Mouse (Mus musculus): Measurements from ENCODE around the gene Arpc1b. TPM values are rescaled to one million over a fixed set of nuclear protein-coding genes. Genes with fewer than 3 reads are reported as not detected.

Arpc1b gene
- polyA plus RNA-seq, 1 experiment from 2014 or later: 255 TPM

DNA sequence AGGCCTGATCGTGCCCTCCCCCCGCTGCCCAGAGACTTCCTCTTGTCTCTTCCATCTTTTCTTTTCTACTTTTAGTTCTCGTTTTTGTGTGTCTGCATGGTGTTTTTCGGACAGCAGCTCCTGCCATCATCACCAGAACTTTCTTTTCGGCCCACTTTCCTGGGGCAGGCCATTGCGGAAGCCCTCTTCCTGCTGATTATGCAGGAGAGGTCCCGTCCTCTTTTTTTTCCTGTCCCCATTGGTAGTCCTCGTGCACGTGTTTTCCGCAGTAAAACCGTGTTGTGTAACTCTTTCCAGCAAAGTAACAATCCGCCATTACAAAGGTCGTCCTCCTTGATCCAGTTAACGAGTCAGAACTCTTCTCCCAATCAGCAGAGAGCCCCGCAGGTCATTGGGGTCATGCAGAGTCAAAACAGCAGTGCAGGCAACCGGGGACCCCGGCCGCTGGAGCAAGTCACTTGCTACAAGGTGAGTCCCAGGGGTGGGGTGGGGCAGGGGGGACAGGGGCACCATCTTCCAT is 64.5 kb downstream of the Arpc1b start:
- Histone ChIP-seq H3K9me3 (no peaks in the 10 kb centered on the region), H3K4me3 (no peak overlapping the region), H3K4me1 (no peaks in the 10 kb centered on the region), H3K27ac (no peak overlapping the region), H3K4me2 (replicated peaks) (no peak overlapping the region), H3K9ac (no peak overlapping the region), H3K27me3 (no peaks in the 10 kb centered on the region), H3K36me3 (peaks cover 100% of the 10 kb centered on the region)
- 80% methylated on average over 18 of the region's 18 CpGs for WGBS
- no peak for ATAC-seq (ENCODE audit: low FRiP score, low read depth)

Other genes with a start within 250 kb of the Arpc1b start
- gene Smurf1, start 148.4 kb upstream of the Arpc1b start, polyA plus RNA-seq (2015; fragmentation: Nextera tagmentation; extraction: Ambion mirVana): 19.5 and 19.9 TPM in 2 replicates
- not detected in 2 replicates for gene Gm4871, start 81.5 kb upstream of the Arpc1b start, polyA plus RNA-seq (2015; fragmentation: Nextera tagmentation; extraction: Ambion mirVana)
- gene 1700018F24Rik, start 71.2 kb upstream of the Arpc1b start, polyA plus RNA-seq (2015; fragmentation: Nextera tagmentation; extraction: Ambion mirVana): not detected in 2 replicates
- 139 and 141 TPM in 2 replicates for gene Arpc1a, start 30.4 kb upstream of the Arpc1b start, polyA plus RNA-seq (2015; fragmentation: Nextera tagmentation; extraction: Ambion mirVana)
- gene Kpna7, start 30.2 kb upstream of the Arpc1b start, polyA plus RNA-seq (2015; fragmentation: Nextera tagmentation; extraction: Ambion mirVana): 0.10 TPM in 1 of 2 replicates, not detected in the other
- 137 and 139 TPM in 2 replicates for gene Pdap1, start 26.0 kb downstream of the Arpc1b start, polyA plus RNA-seq (2015; fragmentation: Nextera tagmentation; extraction: Ambion mirVana)
- gene Bud31, start 26.1 kb downstream of the Arpc1b start, polyA plus RNA-seq (2015; fragmentation: Nextera tagmentation; extraction: Ambion mirVana): 218 and 225 TPM in 2 replicates
- gene Ptcd1, start 52.9 kb downstream of the Arpc1b start, polyA plus RNA-seq (2015; fragmentation: Nextera tagmentation; extraction: Ambion mirVana): 19.2 and 20.2 TPM in 2 replicates
- 55.6 and 58.1 TPM in 2 replicates for gene Cpsf4, start 53.0 kb downstream of the Arpc1b start, polyA plus RNA-seq (2015; fragmentation: Nextera tagmentation; extraction: Ambion mirVana)
- gene Atp5j2, start 77.8 kb downstream of the Arpc1b start, polyA plus RNA-seq (2015; fragmentation: Nextera tagmentation; extraction: Ambion mirVana): 649 and 683 TPM in 2 replicates
- 11.0 and 11.3 TPM in 2 replicates for gene Zkscan14, start 87.7 kb downstream of the Arpc1b start, polyA plus RNA-seq (2015; fragmentation: Nextera tagmentation; extraction: Ambion mirVana)
- 16.3 and 17.1 TPM in 2 replicates for gene Zkscan5, start 90.3 kb downstream of the Arpc1b start, polyA plus RNA-seq (2015; fragmentation: Nextera tagmentation; extraction: Ambion mirVana)
- 33.8 and 34.1 TPM in 2 replicates for gene Zfp655, start 117.5 kb downstream of the Arpc1b start, polyA plus RNA-seq (2015; fragmentation: Nextera tagmentation; extraction: Ambion mirVana)
- gene Zscan25, start 166.3 kb downstream of the Arpc1b start, polyA plus RNA-seq (2015; fragmentation: Nextera tagmentation; extraction: Ambion mirVana): 0.59 and 0.79 TPM in 2 replicates
- not detected in 2 replicates for gene Cyp3a57, start 231.1 kb downstream of the Arpc1b start, polyA plus RNA-seq (2015; fragmentation: Nextera tagmentation; extraction: Ambion mirVana)

Data from limb, embryonic 13.5 days (tissue).